Mouse (Mus musculus): ENCODE data around the gene Immp2l. TPM values are rescaled to one million over a fixed set of nuclear protein-coding genes. Genes with fewer than 3 reads are reported as not detected.
A peak's percentile ranks its signal among the peaks of the same experiment; 100 is the strongest.

Immp2l gene
- total RNA-seq, 2 experiments from 2014 or later, result 8.0 to 9.7 TPM

DNA sequence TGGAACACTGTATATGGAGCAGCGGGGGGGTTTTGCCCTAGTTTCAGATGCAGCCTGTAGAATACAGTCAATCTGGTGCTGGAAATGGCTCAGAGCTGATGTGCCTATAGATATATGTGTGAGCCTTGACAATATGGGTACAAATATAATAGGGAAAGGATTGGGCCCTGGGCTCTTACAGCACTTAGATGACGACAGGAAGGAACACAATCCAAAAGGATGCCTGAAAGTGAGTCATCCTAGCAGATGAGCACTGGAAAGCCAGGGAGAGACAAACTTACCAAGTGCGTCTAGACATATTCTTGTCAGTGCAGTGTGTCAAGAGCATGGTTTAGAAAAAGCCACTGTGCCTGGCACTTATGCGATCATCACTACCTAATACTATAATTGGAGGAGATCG is 516.1 kb downstream of the Immp2l start:
- DNase-seq, result no peak

DNA sequence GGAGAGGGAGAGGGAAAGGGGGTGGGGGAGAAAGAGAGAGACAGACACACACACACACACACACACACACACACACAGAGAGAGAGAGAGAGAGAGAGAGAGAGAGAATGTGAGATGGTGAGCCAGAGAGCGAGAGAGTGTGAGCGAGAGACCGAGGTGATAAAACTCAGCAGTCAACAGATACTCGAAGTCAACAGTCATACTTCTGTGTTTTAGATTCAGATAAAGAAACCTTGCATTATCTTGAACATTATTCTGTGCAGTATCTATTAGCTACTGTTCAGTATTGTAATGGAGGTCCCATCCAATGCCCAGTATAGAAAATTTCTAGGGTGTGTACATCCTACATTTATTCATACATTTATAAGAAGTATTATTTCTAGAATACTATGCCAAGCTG is 527.7 kb downstream of the Immp2l start:
- DNase-seq, result no peak

DNA sequence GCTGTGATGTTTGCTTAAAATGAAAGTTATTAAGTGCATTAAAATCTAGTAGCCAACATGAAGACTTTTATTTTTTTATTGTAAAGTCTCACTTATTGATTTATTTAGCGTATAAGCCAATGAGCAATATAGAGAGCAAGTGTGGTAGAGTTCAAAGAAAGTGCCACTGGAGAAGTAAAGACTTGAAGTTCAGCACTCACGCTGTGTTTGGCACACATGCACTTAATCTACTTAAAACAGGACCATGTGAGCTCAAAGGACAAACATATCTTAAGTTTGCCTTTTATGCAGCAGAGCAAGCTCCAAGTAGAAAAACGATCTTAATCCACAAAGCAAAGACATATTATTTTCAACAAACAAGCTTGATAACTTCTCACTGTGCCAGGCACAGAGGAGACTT is 533.9 kb downstream of the Immp2l start:
- DNase-seq, result no peak

DNA sequence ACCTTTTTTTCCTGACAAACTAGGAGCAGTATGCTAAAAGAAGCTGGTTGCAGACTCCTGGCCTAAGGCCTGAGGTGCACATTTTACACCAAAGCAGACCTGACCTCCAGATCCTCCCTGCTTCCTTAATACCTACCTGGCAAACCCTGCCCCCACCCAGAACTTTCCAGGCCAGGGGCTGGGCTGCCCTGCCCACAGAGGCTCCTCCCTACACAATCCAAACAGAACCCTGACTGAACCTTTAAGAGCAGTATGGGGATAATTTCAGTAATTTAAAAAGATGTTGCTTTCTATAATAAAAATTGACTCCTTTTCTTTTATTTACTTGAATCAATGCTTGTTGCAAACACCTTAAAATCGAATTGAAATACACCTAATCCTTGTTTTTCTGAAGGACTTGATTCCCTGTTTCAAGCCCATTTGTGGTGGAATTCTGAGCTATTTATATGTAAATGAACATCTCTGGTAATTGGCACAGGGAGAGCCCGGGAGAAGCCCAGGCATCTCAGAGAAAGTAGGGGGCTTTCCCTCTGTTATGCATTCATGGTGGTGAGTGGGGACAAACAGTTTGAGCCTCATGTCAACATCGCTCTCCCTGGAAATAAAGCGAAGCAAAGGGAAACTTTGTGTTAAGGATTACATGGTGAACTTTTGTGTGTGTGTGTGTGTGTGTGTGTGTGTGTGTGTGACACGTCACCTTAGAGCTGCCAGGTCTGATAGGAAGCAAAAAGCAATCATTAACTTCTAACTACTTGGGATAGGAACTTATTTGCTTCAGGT is 535.3 kb downstream of the Immp2l start:
- no peak for DNase-seq

DNA sequence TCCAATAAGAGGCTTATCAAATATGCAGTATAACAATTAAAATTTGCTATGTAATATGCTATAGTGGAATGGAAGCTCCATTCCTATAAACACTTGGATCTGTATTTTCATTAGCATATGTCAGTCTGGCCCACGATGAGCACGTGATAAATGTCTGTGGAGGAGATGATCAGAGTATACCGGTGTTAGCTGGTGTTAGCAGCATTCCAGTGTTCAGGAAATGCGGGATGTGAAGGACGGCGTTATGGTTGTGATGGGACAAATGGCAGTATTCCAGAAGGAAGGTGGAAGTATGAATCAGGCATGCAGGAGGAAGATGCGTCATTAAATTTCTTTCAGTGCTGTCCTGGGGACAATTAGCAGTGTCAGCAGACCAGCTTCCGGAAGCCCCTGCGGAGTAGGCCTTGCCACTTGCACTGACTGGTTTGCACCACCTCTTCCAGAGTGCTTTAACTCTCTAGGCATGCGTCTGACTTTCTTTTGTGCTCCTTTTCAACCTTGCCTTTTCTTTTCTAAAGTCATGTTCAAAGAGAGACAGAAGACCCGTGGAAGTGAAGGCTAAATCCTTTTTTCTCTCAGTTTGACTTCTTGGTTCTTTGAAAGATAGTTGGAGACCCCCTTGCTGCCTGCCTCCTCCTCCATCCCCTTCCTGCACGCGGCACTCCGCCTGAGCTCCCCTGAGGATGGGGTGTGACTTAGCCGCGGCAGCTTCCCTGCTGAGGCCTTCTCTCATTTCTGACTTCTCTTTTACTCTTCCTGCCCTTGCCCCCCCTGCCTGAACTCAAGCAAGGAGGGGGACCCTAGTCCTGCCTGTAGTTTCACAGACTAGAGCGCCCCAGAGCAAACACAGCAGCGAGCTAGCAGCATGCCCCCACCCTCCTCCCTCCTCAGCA is 541.9 kb downstream of the Immp2l start:
- peak; percentile 4 for DNase-seq

DNA sequence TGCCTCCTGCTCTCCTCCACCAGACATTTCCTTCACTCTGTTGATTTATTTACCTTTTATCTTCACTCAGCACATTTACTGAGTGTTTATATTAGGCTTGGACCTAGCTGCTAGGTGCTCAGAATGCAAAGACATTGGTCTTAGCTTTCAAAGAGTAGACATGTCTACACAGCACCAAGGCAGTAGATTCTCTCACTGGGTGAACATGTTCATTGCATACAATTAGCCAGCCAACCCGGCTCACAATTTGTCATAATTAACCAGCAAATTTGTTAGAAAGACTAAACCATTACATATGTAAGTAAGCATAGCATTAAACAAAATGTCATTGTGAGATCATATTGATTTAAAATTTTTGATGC is 542.5 kb downstream of the Immp2l start:
- DNase-seq, result no peak

DNA sequence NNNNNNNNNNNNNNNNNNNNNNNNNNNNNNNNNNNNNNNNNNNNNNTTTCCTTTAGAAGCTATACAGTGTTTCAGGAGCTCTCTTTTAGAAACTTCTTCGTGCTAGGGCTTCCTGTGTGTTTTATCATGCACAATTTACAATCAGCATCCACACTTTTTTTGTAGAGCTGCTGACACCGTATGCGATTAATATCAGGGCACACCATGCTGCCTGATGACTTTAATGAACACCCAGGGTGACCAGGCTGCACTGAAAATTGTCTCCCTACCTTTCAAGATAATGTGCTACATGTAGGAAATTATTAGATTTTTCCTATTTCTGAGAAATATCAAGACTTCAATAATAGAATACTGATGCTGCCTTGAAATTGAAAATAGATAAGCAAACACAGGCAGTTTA is 549.9 kb downstream of the Immp2l start:
- DNase-seq, result no peak

DNA sequence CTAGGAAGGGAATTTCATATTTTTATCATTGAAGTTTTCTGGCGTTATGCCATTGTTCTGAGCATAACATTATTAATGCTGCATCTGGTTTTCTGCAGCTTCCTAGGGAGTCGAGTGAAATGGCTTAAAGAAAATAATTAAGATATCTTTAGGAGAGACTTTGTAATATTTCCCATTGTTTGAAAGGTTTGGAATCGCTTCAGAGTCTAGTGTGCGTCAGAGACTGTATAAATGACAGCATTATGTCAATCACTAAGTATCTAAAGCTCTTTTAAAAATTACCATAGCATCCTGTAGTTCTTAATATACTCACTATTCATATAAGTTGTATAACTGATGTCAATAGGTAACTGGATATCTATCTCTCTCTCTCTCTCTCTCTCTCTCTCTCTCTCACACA is 551.3 kb downstream of the Immp2l start:
- no peak for DNase-seq

DNA sequence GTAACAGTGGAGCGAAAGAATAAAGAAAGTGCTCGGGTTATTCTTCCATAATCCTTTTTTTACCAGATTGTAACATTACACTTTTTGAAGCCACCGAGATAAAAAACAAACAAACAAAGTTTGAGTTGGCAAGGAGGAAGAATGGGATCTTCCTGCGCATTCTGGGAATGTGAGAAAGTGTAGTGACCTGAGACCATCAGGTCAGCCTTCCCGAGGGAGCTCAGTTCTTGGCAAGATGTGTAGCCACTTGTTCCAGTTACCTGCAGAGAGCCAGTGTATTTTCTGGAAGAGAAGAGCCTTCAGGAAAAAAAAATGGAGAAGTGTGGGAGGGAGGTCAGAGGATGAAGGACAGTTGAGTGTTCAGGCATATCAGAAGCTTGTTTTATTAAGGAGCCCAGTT is 569.5 kb downstream of the Immp2l start:
- no peak for DNase-seq

DNA sequence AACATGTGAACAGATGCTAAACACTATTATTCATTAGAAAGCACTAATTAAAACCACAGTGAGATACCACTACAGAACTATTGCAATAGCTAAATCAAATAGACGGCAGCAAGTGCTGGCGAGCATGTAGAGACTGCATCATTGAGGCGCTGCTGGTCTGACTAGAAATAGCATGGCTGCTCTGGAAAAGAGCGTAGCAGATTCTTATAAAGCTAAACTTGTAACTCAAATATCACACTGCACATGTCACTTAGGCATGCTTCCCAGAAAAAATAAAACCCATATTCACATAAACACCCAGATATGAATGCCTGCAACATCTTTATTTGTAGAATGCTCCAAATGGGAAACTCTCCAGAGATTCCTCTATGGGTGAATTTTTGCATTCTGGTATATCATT is 570.1 kb downstream of the Immp2l start:
- DNase-seq, result no peak

DNA sequence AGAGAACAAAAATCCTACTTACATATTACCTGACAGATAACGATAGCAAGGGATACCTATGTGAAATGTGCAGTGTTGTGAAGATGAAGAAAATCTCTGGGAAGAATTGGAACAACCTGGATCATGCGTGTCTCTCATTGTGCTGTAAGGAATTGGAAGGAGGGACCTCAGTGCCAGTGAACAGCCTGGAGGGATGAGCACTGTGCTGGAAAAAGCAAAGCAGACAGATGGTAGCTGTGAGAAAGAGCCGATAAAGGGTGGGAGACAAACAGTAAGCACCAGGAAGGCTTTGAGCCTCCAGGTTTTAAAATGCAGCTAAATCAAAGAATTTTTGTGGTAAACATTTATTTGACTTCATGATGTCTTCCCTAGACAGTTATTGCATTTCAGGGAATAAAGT is 591.4 kb downstream of the Immp2l start:
- no peak for DNase-seq

DNA sequence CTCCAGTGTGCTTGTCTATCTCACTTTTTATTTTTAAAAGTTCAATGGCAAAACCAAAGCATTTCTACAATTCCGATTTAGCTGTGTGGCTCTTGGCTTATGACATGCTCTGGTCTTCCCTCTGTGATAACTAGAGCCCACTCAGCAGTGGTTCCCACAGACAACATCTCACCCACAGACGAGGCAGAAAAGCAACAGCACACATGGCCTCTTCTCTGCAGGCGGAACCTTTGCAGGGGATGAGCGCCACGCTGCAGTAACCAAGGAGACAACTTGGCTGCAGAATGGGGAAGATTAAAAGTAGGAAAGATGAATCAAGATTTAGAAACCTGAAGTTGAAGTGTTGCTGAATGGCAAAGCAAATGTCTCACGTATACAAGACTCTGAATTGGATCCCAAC is 597.5 kb downstream of the Immp2l start:
- DNase-seq, result no peak

DNA sequence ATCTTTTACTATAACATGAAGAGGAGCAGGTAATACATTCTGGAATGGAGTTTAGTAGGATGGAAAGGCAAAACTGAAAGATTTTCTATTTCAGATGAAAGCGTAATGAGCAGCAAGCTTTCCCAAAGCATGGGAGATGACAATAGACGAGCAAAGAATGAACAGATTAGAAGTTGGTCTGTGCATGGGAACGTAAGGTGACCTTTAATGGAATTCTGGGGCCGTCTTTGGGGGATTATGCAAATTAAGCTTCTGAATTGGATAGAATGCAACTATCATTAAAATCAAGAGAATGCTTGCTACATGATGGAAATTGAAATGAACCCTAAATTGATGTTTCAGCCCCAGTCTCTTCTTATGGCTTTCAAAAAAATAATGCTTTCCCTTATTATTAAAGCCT is 619.4 kb downstream of the Immp2l start:
- no peak for DNase-seq

DNA sequence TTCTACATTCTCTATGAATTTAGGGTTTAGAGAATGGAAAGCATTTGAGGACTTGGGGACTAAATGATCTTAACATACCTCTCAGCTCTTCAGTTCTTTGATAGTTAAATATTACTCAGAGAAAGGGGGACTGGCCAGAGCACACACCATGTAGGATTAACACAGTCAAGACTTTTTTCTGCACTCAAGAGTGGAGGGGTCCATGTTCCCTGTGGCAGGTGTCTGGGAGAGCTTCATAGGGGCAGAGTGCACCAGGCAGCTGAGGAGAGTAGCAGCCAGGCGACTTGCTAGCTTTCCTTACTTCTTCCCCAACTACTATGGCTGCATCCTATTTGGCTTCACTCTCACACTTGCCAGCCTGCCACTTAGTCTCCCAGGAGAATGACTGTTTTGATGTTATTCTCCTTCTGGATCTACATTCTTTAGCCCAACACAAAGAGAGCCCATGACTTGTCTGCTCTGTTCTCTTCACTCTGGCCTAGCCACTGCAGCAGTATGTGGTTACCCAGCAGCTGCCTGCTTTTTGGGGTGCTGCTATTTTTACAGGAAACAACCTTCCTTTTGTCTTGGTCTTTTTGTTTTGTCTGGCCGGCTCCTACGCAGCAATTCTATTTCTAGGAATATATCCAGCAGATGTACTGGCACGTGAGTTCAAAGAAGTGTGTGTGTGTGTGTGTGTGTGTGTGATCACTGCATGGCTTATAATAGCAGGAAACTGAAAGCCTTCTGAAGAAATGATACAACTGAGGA is 621.1 kb downstream of the Immp2l start:
- DNase-seq, result no peak

DNA sequence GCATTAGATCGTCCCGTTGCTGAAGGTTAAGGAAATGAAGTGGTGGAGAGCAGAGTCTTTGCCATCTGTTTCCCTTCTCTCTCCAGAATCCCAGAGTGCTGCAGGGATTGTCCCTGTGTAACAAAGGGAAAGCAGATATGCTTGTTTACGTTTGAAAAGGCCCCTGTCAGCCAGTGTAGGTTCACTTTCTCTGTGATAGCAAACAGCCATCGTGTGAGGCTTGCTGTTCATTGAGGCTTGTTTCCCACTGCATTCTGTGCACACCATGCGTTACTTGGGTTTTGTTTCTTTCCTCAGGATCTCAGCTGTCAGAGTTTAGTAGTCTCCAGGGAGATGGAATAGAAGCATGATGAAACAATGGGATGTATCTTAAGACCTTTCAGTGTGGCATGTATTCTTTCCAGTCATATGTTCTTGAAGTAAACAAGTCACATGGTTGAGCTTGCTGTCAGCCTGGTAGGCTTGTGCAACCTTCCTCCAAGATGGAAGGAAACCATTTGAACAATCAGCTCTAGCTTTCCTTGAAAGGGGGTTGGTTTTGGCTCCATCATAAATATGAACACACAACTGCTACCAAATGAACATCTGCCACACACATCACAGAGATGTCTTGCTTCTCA is 623.2 kb downstream of the Immp2l start:
- DNase-seq, result no peak

DNA sequence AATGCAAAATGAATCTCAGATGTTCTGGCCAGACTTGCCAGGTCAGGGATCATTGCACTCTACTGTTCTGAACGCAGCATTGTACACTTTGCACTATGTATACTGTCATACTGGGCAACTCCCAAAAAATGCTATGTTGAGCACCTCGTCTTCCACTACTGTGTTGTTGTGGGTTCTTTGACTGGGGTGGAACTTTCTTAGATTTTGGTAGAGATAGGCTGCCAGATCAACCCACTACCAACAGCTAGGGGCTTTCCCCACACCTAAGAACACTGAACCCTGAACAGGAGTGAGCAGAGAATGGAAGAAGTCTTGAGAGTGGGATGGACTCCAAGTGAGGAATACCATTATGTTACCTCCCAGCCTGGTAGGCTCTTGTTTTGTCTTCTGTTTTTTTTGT is 623.8 kb downstream of the Immp2l start:
- no peak for DNase-seq

DNA sequence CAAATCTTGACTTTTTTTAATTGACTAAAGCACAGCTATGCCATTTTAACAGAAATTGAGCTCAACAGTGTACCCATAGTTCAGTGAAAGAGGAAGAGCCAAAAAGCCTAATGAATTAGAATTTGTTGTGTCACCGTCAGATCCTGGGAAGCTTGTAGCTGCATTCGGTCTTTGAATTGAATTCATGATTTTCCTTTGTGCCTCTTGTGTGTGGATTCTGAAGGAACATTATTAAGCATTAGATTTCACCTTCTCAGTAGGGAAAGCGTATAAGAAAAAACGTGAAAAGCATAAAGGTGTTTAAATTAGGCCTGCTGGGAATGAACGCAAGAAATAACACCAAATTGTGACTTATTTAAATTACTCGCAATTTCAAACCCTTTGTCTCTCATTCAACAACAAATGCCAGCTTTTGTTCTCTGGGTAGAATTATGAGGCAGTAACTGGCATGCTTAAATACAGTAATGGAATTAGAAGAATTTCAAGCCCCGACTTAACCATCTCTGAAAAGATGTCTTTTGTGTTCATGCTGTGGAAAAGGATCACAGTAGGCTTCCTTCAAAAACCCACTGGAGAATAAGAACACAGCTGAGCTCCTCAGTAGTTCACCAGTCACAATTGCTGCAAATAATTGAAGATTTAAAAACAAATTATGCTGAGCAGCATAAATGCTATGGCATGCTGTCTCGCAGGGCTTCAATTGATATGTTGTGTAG is 626.1 kb downstream of the Immp2l start:
- DNase-seq, result no peak

DNA sequence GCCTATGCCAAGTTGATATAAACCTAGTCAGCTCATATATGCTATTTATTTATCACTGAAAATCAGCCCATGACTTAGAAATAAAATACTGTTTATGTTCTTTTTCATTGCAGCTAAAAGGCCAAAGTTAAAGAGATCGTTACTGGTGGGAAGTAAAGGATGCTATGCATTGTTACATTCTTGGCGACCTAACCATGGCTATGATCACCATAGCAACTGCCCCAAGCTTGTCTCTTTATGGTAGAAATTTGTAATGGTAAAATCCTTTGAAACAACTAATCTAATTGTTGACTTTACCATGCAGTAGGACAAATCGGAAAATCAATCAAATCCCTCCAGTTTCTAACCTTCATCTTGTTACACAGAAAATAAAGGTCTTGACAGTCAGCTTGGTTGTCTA is 644.4 kb downstream of the Immp2l start:
- no peak for DNase-seq

DNA sequence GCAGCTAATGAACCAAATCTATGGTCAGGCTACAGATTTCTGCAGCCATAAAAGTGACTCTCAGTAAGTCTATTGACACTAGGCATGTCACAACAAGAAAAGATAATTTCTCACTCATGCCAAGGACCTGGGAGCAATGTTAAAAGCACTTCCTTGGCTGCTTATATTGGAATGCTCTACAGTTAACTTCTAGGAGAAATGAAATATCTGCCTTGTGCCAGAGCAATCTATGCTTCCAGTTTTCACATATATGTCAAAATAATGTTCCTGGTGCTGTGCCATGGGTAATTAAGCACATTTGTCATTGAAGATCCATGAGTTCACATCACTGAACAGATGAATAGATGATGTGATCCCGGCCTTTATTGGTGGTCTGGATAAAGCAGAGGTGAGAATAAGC is 645.6 kb downstream of the Immp2l start:
- no peak for DNase-seq

DNA sequence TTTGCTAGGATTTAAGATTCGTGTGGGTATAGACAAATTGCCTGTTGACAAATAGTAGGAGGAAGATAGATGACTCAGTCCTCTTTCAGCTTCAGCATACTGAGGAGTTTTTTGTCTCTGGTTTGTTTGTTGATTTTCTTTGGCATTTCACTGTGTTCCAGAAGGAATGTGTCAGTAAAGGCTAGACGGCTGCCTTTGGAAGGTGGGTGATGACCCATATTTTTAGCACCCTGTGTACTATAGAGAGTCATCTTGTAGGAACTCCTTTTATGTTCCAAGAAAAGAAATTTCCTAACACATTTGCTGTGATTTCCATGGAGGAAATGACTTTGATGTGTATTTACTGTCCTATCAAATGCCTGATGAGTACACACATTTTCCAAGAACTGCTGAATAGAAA is 651.0 kb downstream of the Immp2l start:
- DNase-seq, result no peak

DNA sequence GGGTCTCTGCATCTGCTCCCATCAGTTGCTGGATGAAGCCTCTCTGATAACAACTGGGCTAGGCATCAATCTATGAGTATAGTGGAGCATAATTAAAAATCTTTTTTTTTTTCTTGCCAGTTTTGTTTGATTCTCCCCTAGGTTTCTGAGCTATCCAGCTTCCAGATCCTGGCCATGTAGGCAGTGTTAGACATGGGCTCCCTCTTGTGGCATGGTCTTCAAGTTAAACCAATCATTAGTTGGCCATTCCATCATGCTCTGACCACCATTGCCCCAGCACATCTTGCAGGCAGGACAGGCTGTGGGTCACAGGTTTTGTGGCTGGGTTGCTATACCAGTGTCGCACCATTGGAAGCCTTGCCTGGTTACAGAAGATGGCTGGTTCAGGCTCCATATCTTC is 656.3 kb downstream of the Immp2l start:
- no peak for DNase-seq

DNA sequence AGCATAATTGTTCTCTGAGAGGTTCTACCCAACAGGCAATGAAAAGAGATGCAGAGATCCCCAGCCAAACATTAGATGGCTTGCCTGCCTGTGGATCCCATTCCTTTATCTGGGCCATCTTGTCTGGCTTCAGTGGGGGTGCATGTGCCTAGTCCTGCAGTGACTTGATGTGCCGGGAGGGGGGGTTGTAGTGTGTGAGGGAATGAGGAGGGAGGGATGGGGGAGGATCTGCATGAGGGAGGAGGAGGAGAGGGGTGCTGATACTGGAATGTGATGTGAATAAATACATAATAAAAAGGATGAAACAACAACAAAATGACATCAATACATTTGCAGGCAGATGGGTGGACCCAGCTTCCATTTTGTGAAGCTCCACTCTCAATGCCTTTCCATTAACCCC is 658.3 kb downstream of the Immp2l start:
- no peak for DNase-seq
